Mouse (Mus musculus) neural tube, embryonic 10.5 days (tissue): ENCODE measurements around the gene Fgfr2.

Source experiments
- DNase-seq: peaks from one replicate; pipeline ENCODE4 v3.0.0-alpha.2; 2017; ENCODE audit warnings: low spot score; ENCODE audit errors: extremely low spot score

Fgfr2 gene

GRCm38 (mm10) chr7:130270807-130271206, 2852.3 kb downstream of the Fgfr2 start:
- DNase-seq, result no peak

GRCm38 (mm10) chr7:130269124-130269867, 2853.9 kb downstream of the Fgfr2 start:
- DNase-seq, result peak; percentile 60

GRCm38 (mm10) chr7:130267099-130267498, 2856.1 kb downstream of the Fgfr2 start:
- DNase-seq, result peak; percentile 62

- DNase-seq, result peak; percentile 92
Measured at GRCm38 (mm10) chr7:130266166-130266490, 2857.0 kb downstream of the Fgfr2 start.

GRCm38 (mm10) chr7:130265319-130266165, 2857.6 kb downstream of the Fgfr2 start:
- peak; percentile 83 for DNase-seq

GRCm38 (mm10) chr7:130264616-130265318, 2858.4 kb downstream of the Fgfr2 start:
- peak; percentile 82 for DNase-seq

GRCm38 (mm10) chr7:130263799-130264351, 2859.3 kb downstream of the Fgfr2 start:
- peak; percentile 79 for DNase-seq

- DNase-seq, result no peak
Measured at GRCm38 (mm10) chr7:130263233-130263594, 2859.9 kb downstream of the Fgfr2 start.

- DNase-seq, result no peak
Measured at GRCm38 (mm10) chr7:130262528-130263232, 2860.5 kb downstream of the Fgfr2 start.

- DNase-seq, result no peak
Measured at GRCm38 (mm10) chr7:130261684-130262527, 2861.2 kb downstream of the Fgfr2 start.

GRCm38 (mm10) chr7:130260905-130261683, 2862.1 kb downstream of the Fgfr2 start:
- no peak for DNase-seq

GRCm38 (mm10) chr7:130260060-130260459, 2863.1 kb downstream of the Fgfr2 start:
- no peak for DNase-seq

- no peak for DNase-seq
Measured at GRCm38 (mm10) chr7:130258704-130259295, 2864.3 kb downstream of the Fgfr2 start.

GRCm38 (mm10) chr7:130257991-130258703, 2865.0 kb downstream of the Fgfr2 start:
- no peak for DNase-seq

- DNase-seq, result no peak
Measured at GRCm38 (mm10) chr7:130253264-130253663, 2869.9 kb downstream of the Fgfr2 start.

- no peak for DNase-seq
Measured at GRCm38 (mm10) chr7:130251936-130252523, 2871.1 kb downstream of the Fgfr2 start.

- DNase-seq, result no peak
Measured at GRCm38 (mm10) chr7:130250994-130251393, 2872.2 kb downstream of the Fgfr2 start.

- DNase-seq, result no peak
Measured at GRCm38 (mm10) chr7:130248403-130248802, 2874.7 kb downstream of the Fgfr2 start.
